Mouse (Mus musculus): ENCODE measurements around the gene Dnaja3.

GRCm38 (mm10) chr16:4605514-4606131 is 34.2 kb upstream of the Dnaja3 start:
- TF ChIP-seq CTCF (IDR thresholded peaks at IDR 0.05; ENCODE audit: borderline replicate concordance, control insufficient read depth, extremely low read depth, insufficient read depth, low read length, poor library complexity) = no peak
- TF ChIP-seq POLR2A (IDR thresholded peaks at IDR 0.05; ENCODE audit: control insufficient read depth, extremely low read depth, insufficient read depth, low read length, poor library complexity) = no peak

Measured in thymus, adult 2 months (tissue).